Mouse (Mus musculus) left cerebral cortex, adult 18-20 months (tissue): ENCODE measurements at regions not wholly inside any gene's neighbourhood (a gene's known extent, or its start where the extent isn't known, plus 50 kb on each side); places are given as distances from the start of the nearest gene placed in this dataset.
A peak's percentile ranks its signal among the peaks of the same experiment; 100 is the strongest.
"Not testable (repeated sequence)": the region's sequence is repeated elsewhere in the genome, so short reads cannot be mapped to it uniquely, and the experiment has no call there.

Experiments used
- DNase-seq, 2 experiments: peaks; one replicate each; pipeline ENCODE4 v3.0.0; 2021 to 2022; ENCODE audit warnings: low spot score in 2 of 2, mixed read lengths in 1 of 2

DNA sequence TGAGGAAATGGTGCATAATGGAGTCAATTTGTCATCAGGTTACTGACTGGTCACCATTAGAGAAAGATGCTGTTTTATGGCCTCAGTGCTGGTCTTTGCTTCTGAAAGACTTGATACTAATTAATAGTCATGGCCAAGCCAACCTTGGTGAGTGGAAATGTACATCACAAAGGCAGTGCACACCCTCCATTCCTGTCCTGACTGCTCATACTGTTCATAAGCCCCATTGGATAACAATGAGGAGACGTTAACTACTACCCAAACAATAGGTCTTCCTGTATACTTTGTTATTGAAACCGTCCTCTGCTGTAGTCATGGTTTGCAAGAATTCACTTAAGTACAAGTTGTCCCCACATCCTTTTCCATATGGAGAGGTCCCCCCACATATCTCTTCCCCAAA lies 605.8 kb upstream of the Slc35b3 start:
- no peak for DNase-seq

DNA sequence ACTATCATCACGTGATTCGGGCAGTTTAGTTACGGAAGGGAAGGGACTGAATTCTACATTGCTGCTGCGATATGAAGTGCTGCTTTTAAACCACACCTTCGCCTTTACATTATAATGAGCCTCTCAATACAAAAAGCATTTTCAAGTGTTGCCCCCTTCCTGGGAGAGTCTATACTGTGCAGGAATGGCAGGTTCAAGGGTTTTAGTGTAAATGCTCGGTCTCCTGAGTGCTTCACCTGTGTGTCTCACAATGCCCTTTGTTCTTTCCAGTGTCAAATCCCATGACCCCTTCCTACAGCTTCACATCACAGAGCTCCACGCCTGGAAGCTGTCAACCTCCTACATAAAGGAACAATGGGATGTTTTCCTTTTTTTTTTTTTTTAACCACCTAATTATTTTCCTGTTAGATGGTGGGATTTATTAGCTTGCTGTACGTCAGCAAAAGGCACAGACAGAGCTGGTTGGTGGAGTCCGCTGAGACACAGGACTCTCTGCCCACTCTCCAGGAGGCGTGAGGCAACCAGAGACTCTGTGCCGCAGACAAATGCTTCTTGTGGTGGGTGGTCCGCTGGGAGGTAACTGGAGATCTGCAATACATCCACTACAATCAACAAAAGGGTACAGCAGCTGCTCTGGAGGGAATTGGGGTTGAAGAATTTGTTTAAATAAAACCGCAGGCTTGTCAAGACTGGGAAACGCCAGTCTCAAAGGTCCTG lies 577.2 kb upstream of the Slc35b3 start:
- no peak for DNase-seq

DNA sequence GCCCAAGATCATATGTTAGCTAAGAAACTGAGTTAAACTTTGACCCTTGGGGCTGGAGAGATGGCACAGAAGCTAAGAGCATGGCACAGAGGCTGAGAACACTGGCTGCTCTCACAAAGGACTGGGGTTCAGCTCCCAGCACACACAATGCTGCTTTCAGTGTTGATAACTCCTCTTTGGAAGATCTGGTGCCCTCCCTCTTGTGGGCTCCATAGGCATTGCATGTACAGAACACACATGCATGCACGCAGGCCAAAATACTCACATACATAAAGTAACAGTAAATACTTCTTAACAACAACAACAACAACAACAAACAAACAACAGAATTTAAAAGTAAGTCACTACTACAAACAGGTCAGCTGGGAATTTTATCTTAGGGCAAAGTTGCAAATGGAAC lies 565.8 kb upstream of the Slc35b3 start:
- DNase-seq, result no peak

DNA sequence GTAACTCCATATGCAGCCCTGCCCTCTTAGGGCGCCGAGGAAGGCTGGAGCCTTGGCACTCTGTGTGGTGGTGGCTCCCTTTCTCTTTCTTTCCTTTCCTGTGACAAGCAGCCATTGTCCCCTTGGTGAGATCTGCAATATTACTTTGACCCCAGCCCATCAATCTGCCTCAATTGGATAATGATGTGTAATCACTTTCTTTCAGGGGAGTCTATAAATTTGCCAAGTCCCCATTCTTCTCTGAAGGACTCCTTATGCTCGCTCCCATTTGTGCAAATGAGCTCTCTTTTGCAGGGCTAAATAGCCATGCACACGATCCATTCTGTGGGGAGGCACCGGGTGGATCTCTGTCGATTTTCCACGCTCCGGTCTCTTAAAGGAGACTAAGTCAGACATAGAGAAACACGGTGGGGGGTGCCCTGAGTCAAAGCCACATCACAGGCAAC lies 563.2 kb upstream of the Slc35b3 start:
- DNase-seq, result no peak

DNA sequence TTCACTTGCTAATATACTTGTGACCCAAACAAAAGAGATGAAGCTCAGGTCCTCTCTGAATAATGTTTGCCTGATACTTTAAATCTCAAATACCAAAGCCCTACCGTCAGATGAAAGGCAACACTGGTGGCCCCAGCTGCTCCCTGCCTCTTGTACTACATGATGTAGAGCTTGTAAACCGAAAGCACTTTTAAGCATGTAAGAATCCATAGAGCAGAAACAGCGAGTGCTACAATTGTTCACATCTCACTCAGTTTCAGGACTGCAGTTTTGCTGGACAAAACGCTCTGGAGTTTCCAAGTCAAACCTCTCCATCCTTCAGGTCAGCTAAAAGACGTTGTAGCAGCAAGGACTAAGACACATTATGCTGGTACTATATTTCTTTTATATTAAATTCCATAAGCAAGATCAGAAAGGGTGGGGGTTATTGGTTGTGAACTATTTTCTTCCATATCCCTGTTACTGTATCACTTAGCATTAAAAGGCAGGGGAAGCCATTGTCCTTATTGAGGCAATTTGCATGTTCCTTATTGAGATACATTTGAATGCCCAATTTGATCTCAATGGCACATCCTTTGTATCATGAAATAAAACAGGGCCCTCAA lies 562.7 kb upstream of the Slc35b3 start:
- no peak for DNase-seq

DNA sequence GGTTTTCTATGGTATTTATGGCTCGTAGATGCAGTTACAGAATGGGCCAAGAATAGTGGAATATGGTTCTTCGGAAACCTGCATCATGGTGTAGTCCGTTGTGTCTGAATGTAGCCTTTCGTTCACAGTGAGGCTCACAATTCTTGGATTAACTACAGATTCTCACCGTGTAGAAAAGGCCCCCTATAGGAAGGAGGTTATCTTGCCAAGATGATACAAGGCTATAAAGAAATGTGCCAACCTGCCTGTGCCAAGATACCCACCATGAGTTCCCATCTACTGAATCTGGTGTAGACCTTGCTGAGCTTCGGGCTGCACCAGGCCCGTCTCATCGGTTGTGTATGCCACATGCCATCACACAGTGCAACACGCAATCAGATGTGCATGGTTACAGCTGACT lies 560.2 kb upstream of the Slc35b3 start:
- DNase-seq, result no peak

DNA sequence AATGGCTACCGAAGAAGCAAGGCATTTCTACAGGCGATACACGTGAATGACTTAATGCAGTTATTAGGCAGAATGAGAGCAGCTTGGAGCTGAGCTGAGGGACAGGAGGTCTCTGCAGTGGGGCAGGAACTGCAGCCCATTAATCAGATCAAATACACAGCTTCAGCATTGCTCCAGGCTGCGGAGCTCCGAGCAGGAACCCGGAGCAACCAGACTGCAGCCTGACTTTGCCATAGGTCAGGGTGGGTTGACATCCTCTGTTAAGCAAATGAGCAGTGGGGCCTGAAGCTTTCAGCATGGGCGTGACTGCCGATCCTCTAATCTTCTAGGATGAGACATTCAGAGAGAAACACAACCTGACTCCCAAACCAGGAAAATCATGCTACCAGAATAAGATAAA lies 555.4 kb upstream of the Slc35b3 start:
- DNase-seq, result no peak

DNA sequence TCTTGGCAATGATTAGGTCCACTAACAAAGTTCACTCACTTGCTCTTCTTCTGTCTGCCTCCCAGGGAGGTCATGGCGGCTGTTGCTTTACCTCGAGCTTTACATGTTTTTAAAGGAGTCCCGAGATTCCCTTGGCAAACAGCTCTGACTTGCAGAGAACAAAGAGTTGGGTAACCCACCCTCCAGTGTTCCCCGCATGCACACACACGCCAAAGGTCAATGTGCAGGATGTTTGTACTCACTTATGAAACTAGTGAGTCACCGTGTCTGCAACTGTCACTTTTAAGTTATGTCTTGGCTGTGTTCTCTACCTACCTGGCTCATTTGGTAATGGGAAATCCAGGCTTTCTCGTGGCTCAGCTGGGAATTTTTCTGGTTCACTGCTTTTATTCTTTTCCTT lies 529.1 kb upstream of the Slc35b3 start:
- DNase-seq, result no peak

DNA sequence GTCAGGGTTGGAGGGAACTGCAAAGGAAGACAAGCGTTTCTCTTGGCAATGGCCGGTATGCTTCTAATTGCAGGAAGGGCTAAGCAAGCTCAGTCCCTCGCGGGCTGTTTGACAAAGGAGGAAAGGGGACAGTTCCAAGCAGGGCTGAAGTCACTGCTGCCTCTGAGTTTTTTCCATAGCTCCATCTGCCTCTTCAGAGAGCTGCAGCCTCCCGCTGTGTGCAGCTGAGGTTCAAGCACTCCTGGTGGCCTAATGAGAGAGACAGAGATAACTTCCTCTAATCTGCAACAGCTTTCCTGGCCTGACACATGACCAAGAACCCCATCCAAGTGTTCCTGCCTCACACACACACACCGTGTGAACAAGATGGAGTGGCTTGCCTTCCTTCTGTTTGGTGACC lies 511.9 kb upstream of the Slc35b3 start:
- DNase-seq, result no peak

DNA sequence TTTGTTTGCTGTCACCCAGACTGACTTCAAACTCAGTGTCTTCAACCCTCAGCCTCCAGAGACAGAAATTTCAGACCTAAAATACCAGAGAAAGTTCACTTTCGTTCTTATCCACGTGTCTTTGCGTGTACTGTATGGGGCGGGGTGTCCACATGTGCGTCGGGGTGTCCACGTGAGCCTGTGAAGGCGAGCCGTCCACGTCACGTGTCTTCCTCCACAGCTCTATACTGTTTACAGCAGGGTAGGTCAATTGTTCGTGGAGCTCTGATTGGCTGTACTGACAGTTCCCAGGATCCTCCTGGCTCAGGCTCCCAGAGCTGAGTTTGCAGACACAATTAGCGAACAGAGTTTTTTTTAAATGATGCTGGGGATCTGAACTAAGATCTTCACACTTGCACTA lies 481.1 kb upstream of the Slc35b3 start:
- no peak for DNase-seq

DNA sequence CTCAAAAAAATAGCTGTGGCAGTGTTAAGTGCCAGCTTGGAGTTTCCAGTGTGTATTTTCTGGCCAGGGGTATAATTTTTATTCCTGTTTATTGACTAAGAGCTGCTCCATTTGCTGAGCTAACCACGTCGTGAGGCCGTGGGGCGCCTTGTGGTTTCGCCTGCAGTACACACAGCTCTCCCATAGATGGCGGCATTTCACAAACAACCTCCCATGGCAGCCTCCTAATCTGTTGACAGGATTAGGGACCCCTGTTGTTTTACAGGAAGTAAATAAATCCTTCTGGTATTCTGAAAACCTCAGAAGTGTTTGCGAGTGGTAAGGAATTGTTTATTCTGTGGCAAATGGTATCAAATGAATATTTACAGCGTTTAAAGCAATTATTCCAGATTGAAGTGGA lies 480.2 kb upstream of the Slc35b3 start:
- peak; percentile 48 to 59 for DNase-seq

DNA sequence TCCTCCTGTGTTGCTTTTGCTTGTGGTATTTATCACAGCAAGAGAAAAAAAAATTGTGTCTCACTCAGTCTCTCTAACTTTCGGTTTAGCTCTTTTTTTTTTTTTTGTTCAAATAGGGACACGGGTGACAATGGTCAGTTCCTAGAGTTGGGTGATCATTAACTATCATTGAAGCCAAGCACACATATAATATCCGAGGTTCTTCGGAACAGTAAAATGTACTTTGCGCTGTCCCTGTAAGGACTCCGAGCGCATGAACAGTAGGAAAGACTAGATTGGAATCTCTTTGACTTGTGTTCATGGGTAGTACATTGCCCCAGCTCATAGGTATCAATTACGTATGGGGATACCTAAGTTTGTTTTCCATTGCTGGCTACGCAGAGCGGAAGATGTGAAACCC lies 479.7 kb upstream of the Slc35b3 start:
- no peak for DNase-seq

DNA sequence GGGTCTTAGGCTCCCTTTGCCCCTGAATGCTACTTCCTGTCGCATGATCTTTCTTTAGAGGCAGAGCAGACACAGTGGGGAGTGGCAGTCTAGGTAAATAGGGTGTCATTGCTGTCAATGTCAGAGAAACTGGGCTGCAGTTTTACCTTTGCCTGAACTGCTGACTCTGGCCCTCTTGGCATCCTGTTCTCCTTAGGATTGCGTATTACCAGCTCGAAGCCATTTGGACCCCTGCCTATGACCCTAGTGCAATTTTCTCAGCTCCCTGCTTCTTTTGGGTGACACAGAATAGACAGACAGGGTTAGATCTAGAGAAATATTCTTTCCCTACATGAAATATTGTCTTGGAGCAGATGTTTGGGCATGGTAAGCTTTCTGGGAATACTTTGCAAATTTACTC lies 467.3 kb upstream of the Slc35b3 start:
- DNase-seq, result no peak

DNA sequence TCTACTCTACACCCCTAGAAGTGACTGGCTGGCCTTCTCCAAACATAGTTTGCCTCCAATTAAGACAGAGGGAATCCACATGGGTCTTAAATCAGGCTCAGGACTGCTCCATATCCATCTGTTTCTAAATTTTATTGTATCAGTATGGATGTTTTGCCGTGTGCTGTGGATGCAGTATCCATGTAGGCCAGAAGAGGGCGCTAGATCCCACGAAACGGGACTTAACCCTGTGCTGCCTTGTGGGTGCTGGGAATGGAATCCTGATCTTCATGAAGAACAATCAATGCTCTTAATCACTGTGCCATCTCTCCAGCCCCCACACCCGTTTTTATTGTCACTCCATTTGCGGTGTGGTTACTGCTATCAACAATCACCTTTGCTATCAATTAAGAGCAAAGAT lies 465.3 kb upstream of the Slc35b3 start:
- no peak for DNase-seq

DNA sequence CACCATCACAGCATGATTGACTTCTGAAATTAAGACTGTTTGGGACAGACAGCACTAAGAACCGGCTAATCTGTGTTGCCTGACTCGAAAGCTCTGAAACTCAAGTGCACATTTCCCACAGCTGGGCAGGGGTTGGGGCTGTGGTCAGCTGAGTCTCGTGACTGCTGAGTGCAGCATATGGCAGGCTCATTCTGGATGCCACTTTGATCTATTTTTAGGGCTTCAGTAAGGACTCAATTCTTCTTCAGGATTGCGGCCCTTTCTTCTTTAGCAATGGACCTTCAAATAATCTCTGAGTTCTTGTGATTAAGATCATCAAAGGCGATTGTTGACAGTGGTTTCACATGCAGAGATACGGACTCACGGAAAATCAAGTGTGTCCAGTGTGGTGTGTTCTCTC lies 457.5 kb upstream of the Slc35b3 start:
- no peak for DNase-seq

DNA sequence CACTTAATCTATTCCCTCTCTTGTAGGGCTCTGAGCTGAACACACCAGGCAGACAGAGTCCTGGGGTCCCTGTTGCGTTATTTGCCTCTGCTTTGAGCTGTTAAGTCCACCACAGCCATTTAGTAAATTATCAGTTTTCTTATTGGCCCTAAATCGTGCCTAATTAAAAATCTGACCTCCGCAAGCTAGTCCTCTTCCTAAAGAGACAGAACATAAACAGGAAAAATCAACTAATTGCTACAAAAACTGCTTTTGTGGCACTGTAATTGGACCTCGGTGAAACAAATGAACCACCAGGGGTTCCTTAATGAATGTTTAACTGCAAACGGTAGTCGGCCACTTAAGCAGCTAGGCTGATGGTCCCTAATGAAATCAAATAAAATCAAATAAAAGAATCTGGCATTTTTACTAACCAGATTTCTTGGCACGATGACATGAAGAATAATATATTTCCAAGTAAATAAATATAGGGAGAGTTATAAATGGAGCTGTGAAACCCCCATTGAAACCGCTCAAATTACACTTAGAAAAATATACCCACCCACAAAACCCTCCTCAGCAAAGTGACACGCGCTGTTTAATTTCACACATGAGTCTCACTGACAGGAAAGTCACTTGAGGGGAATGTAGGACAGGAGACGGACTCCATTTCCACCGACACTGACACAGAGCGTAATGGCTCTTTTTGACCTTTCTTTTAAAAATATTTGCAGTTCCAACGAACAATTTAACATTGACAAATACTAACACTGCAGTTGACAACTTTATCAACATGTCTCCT lies 451.0 kb upstream of the Slc35b3 start:
- no peak for DNase-seq

DNA sequence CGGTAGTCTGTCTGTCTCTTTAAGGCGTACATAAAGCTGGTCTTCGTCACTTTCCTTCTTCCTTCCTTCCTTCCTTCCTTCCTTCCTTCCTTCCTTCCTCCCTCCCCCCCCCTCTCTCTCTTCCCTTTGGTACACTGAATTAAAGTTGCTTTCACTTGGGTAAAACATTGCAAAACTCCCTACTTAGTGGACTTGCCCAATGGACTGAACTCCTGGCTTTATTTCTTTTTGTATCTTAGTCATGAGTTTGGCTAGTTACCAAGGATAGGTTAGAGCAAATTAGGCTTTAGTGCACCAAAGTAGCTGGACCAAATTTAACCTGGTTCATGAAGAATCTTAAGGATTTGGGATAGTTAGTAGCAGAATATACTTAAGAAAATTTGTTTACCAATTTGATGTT lies 431.9 kb upstream of the Slc35b3 start:
- no peak for DNase-seq

DNA sequence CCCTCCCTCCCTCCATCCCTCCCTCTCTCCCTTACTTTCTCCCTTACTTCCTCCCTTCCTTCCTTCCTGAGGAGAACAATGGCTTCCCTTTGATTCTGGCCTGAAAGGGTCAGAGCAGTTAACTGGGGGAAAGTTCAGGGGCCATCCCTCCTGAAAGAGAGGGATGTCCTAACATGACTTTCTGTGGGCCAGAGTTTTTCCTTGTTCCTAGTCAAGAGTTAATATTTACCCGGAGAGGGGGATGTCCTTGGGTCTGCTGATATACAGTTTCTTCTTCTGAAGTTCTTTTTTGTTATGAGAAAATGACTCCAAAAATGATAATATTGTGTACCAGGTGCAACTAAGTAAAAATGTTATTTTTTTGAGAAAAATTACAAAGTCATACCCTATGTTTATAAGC lies 431.5 kb upstream of the Slc35b3 start:
- not testable (repeated sequence) for DNase-seq

DNA sequence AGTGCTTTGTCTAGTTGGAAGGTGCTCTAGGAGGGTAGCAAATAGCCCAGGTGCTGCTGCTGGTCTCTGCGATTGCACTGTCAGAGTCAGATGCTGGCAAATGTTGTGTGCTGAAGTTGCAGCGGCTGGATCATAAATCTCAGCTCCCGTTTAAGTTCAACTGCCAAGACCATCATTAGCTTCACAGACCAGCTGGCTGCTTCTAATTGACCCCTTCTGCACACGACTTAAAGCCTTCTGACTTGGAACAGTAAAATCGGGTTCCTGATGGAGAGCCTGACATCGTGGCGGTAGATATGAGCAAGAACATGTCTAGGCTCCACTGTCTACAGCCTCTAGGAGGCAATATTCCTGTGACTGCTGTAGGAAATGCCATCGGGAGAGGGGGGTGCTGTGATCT lies 416.0 kb upstream of the Slc35b3 start:
- no peak for DNase-seq

DNA sequence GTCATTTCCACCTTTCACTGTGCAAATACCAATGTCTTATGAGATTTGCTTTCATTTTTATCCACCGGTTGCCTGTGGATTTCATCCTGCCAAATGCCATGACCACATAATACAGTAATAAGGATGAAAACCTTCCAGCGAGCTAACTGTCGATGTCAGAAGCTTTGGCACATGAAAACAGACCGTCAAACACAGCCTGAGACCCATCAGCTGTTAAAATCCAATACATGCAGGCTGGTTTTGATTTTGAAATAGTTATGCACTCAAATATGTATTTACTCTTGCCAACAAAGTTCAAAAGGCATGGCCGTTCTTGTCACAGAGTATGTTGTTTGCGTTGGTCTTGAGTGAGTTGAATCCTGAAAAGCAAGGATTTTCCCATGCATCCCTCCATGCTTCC lies 415.6 kb upstream of the Slc35b3 start:
- no peak for DNase-seq

DNA sequence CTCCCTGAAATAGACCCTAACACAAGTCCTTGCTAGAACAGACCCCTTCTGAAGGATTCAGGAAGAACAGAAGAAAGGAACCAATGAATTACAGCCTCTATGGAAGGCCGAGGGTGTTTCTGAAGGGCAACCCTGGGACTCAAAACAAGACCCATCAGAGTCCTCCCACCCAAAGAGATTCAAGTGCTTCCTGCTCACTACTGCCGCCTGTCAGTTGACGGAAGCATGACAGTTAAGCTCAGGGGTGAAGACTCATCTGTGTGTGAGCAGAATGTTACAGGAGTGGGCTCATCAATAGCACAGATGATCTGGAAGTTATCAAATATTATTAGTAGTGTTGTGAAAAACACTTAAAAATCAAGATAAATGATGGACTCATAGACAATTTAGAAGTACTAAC lies 411.9 kb upstream of the Slc35b3 start:
- no peak for DNase-seq

DNA sequence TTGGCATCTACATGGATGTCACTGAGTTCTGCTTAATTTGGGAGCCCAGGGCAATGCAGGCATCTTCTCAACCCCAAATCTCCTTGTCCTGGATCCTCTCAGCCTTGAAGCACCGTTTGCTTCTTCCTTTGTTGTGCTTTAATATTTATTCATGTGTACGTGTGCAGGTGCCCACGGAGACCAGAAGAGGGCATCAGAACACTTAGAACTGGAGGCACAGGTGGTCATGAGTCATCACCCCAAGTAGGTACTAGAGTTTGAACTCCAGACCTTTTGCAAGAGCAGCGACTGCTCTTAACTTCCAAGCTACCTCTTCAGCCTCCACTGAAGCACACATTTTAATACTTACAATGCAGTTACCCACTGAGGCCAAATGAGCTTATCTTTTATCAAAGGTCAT lies 403.0 kb upstream of the Slc35b3 start:
- no peak for DNase-seq

DNA sequence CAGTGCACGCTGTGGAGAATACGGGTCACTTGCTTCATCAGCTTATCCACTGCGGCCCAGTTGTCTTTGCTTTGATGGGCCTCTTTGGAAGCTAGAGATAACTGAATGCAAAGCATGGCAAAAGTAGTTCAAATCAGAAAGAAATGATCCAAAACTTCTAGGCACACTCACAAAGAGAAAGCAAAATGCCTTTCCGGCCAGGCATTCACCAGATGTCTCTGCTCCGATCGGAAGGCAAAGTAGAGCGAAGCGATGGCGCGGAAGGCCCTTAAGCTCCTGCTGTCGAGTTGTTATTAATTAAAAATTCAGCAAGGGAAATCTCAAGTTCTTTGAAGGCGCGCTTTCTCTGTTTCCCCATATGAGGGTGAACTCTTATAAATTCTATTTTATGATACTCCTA lies 401.9 kb upstream of the Slc35b3 start:
- DNase-seq, result no peak
